Mouse (Mus musculus) spleen, postnatal 14 days (tissue): ENCODE data around the gene Plin5.
"Not testable (repeated sequence)": the region's sequence is repeated elsewhere in the genome, so short reads cannot be mapped to it uniquely, and the experiment has no call there.

Experiments
- DNase-seq, 2 experiments: peaks; one replicate each; pipeline ENCODE4 v3.0.0; 2021 to 2022; ENCODE audit warnings: low spot score in 2 of 2

Plin5 gene

GRCm38 (mm10) chr17:56108334-56109044 lies 8.9 kb downstream of the Plin5 start:
- no peak for DNase-seq

- no peak for DNase-seq
Observed at GRCm38 (mm10) chr17:56107736-56108135, 9.7 kb downstream of the Plin5 start.

DNA sequence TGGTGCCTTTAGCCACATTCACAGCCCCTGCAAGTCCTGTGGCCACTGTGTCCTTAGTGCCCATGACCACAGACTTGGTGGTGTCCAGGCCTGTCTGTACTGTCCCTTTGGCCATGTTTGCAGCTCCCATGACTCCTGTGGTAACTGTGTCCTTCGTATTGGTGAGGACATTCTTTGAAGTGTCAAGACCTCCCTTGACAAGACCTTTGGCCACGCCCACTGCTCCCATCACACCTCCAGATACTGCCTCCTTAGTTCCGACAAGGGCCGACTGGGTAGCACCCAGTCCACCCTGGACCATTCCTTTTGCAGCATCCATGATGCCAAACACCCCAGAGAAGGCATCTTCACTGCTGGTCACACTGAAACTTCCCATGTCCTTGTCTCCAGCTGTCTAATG lies 10.4 kb downstream of the Plin5 start:
- no peak for DNase-seq

GRCm38 (mm10) chr17:56106436-56106835 lies 11.0 kb downstream of the Plin5 start:
- DNase-seq = not testable (repeated sequence)

- not testable (repeated sequence) for DNase-seq
Observed at GRCm38 (mm10) chr17:56104821-56105220, 12.6 kb downstream of the Plin5 start.

DNA sequence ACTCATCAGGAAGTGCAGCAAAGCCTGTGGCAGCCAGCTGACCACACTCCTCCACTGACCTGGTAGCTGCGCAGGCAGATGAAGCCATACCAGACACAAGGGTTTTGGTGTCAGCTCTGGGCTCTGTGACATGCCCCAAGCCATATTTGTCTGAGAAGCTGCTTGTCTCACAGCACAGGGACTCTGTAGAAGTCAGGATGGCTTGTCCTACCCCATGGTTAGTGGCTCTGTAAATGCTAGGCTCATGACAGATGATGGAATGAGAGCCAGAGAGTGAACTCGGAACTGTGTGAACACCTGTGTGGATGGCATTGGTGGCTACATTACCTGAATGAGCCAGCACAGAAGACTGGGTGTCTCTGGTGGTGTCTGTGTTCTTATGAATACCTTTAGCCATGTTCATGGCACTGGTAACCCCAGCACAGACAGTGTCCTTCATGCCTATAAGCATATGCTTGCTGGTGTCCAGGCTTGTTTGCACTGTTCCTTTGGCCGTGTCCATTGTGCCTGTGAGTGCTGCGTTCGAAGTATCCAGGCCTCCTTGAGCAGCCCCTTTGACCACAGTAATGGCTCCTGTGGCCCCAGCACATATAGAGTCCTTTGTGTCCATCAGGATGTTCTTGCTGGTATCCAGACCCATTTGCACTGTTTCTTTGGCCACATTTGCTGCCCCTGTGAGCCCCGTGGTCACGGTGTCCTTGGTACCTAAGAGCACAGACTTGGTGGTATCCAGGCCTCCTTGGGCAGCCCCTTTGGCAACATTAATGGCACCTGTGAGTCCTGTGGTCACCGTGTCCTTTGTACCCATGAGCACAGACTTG lies 13.7 kb downstream of the Plin5 start:
- no peak for DNase-seq

DNA sequence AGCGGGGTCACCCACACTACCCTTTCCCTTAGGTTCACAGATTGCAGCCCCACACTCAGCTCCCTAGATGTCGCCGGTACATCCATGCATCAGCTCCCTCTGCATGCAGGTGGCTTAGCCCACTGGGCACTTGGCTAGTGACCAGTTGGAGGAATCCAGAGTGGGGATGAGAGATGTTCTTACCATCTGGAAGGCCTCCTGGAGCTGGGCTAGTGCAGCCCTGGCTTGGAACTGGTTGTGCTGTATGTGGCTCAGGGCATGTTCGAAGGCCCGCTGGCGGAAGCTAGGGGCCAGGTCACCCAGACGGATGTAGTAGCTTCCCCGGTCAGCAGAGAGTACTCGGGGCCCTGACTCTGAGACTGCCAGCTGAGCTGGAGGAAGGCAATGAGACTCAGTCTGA lies 14.5 kb downstream of the Plin5 start:
- DNase-seq = no peak

GRCm38 (mm10) chr17:56102158-56102557 lies 15.2 kb downstream of the Plin5 start:
- DNase-seq = no peak

DNA sequence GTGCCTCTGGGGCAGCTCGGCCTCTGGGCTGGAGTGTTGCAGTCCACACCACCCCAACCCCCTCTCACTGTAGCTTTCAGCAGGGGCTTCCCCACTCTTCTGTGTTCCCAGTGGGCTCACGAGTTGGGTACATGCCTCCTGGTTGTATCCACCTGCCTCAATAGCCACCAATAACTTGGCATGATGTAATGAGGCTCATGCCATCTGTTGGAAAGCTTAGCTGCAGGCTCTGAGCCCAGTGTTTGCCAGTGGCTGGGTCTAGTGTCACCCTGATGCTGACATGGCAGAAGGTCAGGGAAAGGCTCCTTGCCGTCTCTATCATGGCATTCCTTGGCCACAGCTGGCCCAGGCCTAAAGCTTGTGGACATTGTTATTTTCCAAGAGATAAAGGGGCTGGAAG lies 16.6 kb downstream of the Plin5 start:
- no peak for DNase-seq

GRCm38 (mm10) chr17:56098711-56099572 lies 18.5 kb downstream of the Plin5 start:
- DNase-seq = no peak

GRCm38 (mm10) chr17:56098180-56098579 lies 19.2 kb downstream of the Plin5 start:
- DNase-seq = no peak

GRCm38 (mm10) chr17:56096883-56097282 lies 20.5 kb downstream of the Plin5 start:
- DNase-seq = no peak

DNA sequence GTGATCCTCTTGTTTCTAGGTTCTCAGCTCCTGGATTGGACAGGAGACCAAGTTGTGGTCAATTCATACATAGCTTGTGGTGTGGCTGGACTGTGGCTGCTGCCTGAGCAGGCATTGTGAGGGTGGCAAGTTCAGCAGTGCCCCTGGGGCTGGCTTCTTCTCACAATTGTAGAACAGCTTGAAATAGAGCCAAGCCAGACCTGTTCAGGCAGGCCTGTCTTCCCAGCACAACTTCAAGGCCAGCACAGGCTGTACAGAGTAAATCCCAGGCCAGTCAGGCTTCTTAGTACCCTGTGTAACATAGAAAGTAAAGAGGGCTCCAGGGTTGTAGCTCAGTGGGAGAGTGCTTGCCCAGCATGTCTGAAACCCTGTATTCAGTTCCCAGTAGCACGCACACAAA lies 24.6 kb downstream of the Plin5 start:
- DNase-seq = no peak

DNA sequence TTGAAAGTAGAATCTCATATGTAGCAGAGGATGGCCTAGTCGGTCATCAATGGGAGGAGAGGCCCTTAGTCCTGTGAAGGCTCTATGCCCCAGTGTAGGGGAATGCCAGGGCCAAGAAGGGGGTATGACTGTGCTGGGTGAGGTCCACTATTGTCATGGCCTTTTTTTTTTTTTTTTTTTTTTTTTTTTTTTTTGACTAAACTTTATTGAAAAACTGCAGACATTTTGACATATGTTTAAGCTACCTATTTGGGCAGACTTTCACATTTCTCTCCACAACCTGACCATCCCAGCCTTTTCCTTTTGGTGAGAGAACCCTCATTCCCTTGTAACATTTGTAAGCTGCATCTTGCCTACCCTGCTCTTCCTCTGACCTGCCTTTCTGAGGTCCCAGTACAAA lies 25.1 kb downstream of the Plin5 start:
- no peak for DNase-seq

GRCm38 (mm10) chr17:56080781-56081585 lies 36.4 kb downstream of the Plin5 start:
- no peak for DNase-seq

DNA sequence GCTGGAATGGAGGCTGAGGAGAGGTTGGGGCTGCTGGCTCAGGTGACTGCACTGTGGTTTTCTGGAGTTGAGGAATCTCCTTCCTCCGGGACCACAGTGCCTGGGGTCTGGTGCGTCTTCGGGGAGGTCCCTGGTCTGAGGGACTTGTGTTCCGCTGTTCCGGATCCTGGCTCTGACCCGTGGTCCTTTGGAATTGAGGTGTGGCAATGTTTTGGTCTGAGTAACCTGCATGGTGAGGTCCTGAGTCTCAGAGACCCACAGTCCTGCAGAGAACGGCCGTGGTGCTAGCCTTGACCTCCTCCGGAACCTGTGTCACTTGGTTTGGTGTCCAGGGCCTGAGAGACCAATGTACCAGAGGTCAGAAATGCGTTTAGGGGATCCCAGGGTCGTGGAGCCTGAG lies 37.5 kb downstream of the Plin5 start:
- no peak for DNase-seq

DNA sequence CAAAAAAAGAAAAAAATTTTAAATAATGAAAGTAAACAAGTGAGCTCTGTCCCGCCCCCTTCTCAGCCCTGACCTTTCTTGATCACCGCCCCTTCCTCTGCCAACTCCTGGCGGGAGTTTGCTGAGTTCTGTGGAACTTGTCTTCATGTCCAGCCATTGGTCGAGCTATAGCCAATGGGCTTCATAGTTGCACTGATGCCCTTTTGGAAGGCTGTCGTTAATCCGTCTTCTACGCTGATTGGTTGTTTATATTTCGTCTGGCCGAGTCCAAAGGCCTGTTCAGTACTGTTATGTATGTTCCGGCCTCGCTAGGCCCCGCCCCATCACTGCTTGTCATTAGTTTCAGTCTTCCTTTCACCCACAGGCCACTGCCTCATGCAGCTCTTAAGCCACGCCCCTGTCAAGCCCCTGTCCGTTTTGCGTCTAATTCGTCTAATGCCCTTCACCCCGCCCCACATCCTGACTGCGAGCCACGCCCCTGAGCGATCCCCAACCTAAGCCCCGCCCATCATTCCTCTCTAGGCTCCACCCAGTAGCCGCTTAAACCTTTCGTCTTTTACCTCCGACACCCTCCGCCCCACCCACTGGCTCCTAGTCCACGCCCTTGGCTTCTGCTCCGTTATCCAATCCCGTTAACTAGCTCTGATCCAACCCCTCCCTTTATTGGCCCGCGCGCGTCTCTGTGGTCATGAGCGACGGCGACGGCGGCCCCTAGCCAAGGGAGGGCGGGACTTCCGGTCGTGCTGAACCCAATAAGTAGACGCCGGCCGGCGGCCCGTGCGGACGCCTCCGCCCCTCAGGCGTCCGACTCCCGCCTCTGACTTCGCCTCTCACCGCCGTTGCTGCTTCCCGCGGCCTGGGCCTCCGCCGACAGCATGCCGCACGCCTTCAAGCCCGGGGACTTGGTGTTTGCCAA lies 38.3 kb downstream of the Plin5 start, which contains the start of gene Hdgfl2:
TSS of gene Hdgfl2 (plus strand) at position 755 of the 916 bp plus-strand sequence.
- DNase-seq = peak; percentile 99

- DNase-seq = not testable (repeated sequence)
Observed at GRCm38 (mm10) chr17:56078361-56078760, 39.0 kb downstream of the Plin5 start.

GRCm38 (mm10) chr17:56077523-56077922 lies 39.9 kb downstream of the Plin5 start:
- no peak for DNase-seq

DNA sequence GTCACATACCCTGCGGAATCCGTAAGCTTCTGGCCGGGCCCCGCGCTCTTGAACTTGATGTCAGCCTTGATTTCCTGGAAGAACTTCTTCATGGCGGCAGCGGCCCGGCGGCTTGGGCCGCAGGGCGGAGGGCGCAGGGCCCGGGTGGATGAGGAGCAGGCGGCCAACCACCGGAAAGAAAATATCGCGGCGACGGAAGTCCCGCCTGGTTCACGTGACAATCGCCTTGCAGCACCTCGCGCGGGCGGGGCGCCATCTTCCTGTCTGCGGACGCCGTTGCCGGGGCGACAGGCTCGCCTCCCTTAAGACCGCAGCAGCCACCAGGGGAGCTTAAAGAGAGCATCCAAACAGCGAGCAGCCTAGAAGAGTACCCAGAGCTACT lies 42.6 kb downstream of the Plin5 start, which contains the start of gene Ubxn6:
TSS of gene Ubxn6 (minus strand) at position 202 of the 382 bp plus-strand sequence.
- DNase-seq = peak; percentile 88 to 93
